16 mouse cellular contexts compared by ENCODE assay signal in genomic region chr5:148384501-148385055, GRCm38 (mm10). TPM values are rescaled to one million over a fixed set of nuclear protein-coding genes. Genes with fewer than 3 reads are reported as not detected.
DNase-seq lines count a peak whose midpoint lies in the region; ATAC-seq and TF ChIP-seq lines count a peak whose summit lies in the region.
"Had no signal": no experiment of that assay in that cellular context is flagged by ENCODE, and none has a peak within 500 bp of the region (broad histone marks: within the 10 kb centered on the region; RNA-seq: fewer than 3 reads in every experiment).

No protein-coding gene starts in this region.

- peak; percentile 50 to 53 for DNase-seq in cerebellum, postnatal 10 days
- no peak for DNase-seq in cerebellum, adult 11 months
- DNase-seq in heart, embryonic 10.5 days (ENCODE audit: low spot score): no peak
- no peak for DNase-seq in kidney, postnatal 0 days (ENCODE audit: low spot score)
- no peak for DNase-seq in kidney, adult 8-10 months
- no peak for DNase-seq in spleen, postnatal 4 days (ENCODE audit: low spot score in 2 of 2)
- DNase-seq: cerebellum, postnatal 36 days; gastrocnemius, postnatal 14 days; layer of hippocampus, adult 9-11 months; right cerebral cortex, postnatal 25 days; thymus, postnatal 14 days had no signal

- no peak overlapping the region for H3K9ac ChIP-seq in heart, embryonic 13.5 days
- H3K9ac ChIP-seq in kidney, postnatal 0 days (ENCODE audit: low read depth, low read length): no peak overlapping the region
- H3K9ac ChIP-seq in hindbrain, embryonic 15.5 days: no peak overlapping the region

- peaks cover 32% of the 10 kb centered on the region for H3K36me3 ChIP-seq in heart, embryonic 13.5 days
- H3K36me3 ChIP-seq in heart, embryonic 10.5 days: peaks cover 7% of the 10 kb centered on the region; the same call in 1 of the 2 replicates
- H3K36me3 ChIP-seq in kidney, postnatal 0 days (ENCODE audit: insufficient read depth, low read length): no peaks in the 10 kb centered on the region
- no peaks in the 10 kb centered on the region for H3K36me3 ChIP-seq in hindbrain, embryonic 15.5 days

- 0 out of 2 replicates have a peak, but pooled peaks cover 4% of the 10 kb centered on the region for H3K9me3 ChIP-seq in heart, embryonic 13.5 days
- H3K9me3 ChIP-seq in heart, embryonic 10.5 days: no peaks in the 10 kb centered on the region
- H3K9me3 ChIP-seq in kidney, postnatal 0 days (replicated peaks; ENCODE audit: low read length): no peaks in the 10 kb centered on the region
- H3K9me3 ChIP-seq in hindbrain, embryonic 15.5 days: no peaks in the 10 kb centered on the region

- peak overlapping the region; percentile 43; the same call in 1 of the 2 replicates for H3K27ac ChIP-seq in heart, embryonic 13.5 days (replicated peaks)
- no peak overlapping the region for H3K27ac ChIP-seq in heart, embryonic 10.5 days
- H3K27ac ChIP-seq in kidney, postnatal 0 days: 0 out of 2 replicates have a peak overlapping the region, but pooled peaks have one; percentile 2
- H3K27ac ChIP-seq in hindbrain, embryonic 15.5 days (replicated peaks): 0 out of 2 replicates have a peak overlapping the region, but pooled peaks have one; percentile 15
- H3K27ac ChIP-seq: stomach, postnatal 0 days had no signal

- TF ChIP-seq CTCF in kidney, postnatal 0 days (IDR thresholded peaks at IDR 0.05; ENCODE audit: low read depth): no peak

- H3K4me1 ChIP-seq in heart, embryonic 13.5 days: peaks cover 49% of the 10 kb centered on the region
- H3K4me1 ChIP-seq in heart, embryonic 10.5 days: peaks cover 34% of the 10 kb centered on the region
- H3K4me1 ChIP-seq in kidney, postnatal 0 days (replicated peaks; ENCODE audit: insufficient read depth, low read length): peaks cover 15% of the 10 kb centered on the region
- H3K4me1 ChIP-seq in hindbrain, embryonic 15.5 days (replicated peaks): peaks cover 12% of the 10 kb centered on the region

- no peak overlapping the region for H3K4me2 ChIP-seq in heart, embryonic 13.5 days
- no peak overlapping the region for H3K4me2 ChIP-seq in kidney, postnatal 0 days (ENCODE audit: low read length)
- H3K4me2 ChIP-seq in hindbrain, embryonic 15.5 days: no peak overlapping the region

- no peaks in the 10 kb centered on the region for H3K27me3 ChIP-seq in heart, embryonic 13.5 days (replicated peaks)
- H3K27me3 ChIP-seq in heart, embryonic 10.5 days (ENCODE audit: insufficient read depth, poor library complexity, severe bottlenecking): no peaks in the 10 kb centered on the region
- H3K27me3 ChIP-seq in kidney, postnatal 0 days (ENCODE audit: insufficient read depth, low read length): no peaks in the 10 kb centered on the region
- no peaks in the 10 kb centered on the region for H3K27me3 ChIP-seq in hindbrain, embryonic 15.5 days

- ATAC-seq in heart, embryonic 13.5 days (ENCODE audit: extremely low read depth, insufficient number of reproducible peaks, low FRiP score, low TSS enrichment): no peak
- no peak for ATAC-seq in kidney, postnatal 0 days (replicated peaks; ENCODE audit: low FRiP score, low read depth)
- no peak for ATAC-seq in hindbrain, embryonic 15.5 days (ENCODE audit: low FRiP score, low read depth)
- ATAC-seq: CD4-positive, CD25-positive, alpha-beta regulatory T cell, adult 4 months; intestine, embryonic 16.5 days had no signal

- no peak overlapping the region for H3K4me3 ChIP-seq in heart, embryonic 13.5 days
- no peak overlapping the region for H3K4me3 ChIP-seq in heart, embryonic 10.5 days
- H3K4me3 ChIP-seq in kidney, postnatal 0 days (replicated peaks; ENCODE audit: low read depth, low read length): no peak overlapping the region
- no peak overlapping the region for H3K4me3 ChIP-seq in hindbrain, embryonic 15.5 days

- 68% methylated on average over 9 of the region's 9 CpGs for WGBS in heart, embryonic 13.5 days
- whole genome bisulfite sequencing in heart, embryonic 10.5 days: 84% methylated on average over 9 of the region's 9 CpGs
- 51% methylated on average over 9 of the region's 9 CpGs for WGBS in kidney, postnatal 0 days
- 76% methylated on average over 9 of the region's 9 CpGs for WGBS in hindbrain, embryonic 15.5 days

RNA-seq across cellular contexts. Expression of gene Slc7a1, which starts 15.1 kb away (rescaled TPM):
- 16.2 and 17.3 TPM in 2 replicates for polyA plus RNA-seq in heart, embryonic 13.5 days (2015; fragmentation: Nextera tagmentation; extraction: Ambion mirVana)
- 23.3 and 24.9 TPM in 2 replicates for polyA plus RNA-seq in heart, embryonic 10.5 days (2016; fragmentation: Nextera tagmentation; extraction: Ambion mirVana)
- polyA plus RNA-seq in kidney, postnatal 0 days (2015; fragmentation: Nextera tagmentation; extraction: Ambion mirVana): 12.3 and 12.7 TPM in 2 replicates
- polyA plus RNA-seq in hindbrain, embryonic 15.5 days (2015; fragmentation: Nextera tagmentation; extraction: Ambion mirVana): 45.9 and 48.5 TPM in 2 replicates

Comparison
In these comparisons a context has a peak if more than half of its experiments do, and no peak if none do; other contexts are left out.
1. DNase-seq: peak in cerebellum, postnatal 10 days (2 of 2); none in cerebellum, adult 11 months (single experiment), heart, embryonic 10.5 days (single experiment), kidney, postnatal 0 days (single experiment), kidney, adult 8-10 months (0 of 2) and spleen, postnatal 4 days (0 of 2).